Mouse (Mus musculus) lung, postnatal 0 days (tissue): ENCODE data around the gene Gm13889. TPM values are rescaled to one million over a fixed set of nuclear protein-coding genes. Genes with fewer than 3 reads are reported as not detected.

Experiments
- ATAC-seq: fragments of 200-750 bp; cut with Nextera tagmentation; 2 replicates; pipeline ENCODE4 v1.8.0; 2017; ENCODE audit warnings: moderate library complexity
- DNase-seq: peaks from one replicate; pipeline ENCODE4 v3.0.0-alpha.2; 2016; ENCODE audit warnings: low spot score
- H3K27ac ChIP-seq: fragments of 300-500 bp; sonication (generic); 2 replicates; pipeline ENCODE4 v1.5.1; 2014; ENCODE audit warnings: antibody characterized with exemption, mild to moderate bottlenecking, low read length, mixed read lengths
- H3K27me3 ChIP-seq: fragments of 300-500 bp; sonication (generic); replicated peaks from 2 replicates; pipeline ENCODE4 v1.6.1; 2014; ENCODE audit warnings: low read length, mixed read lengths; ENCODE audit not compliant: insufficient read depth
- H3K36me3 ChIP-seq: fragments of 300-500 bp; sonication (generic); 2 replicates; pipeline ENCODE4 v1.6.1; 2014; ENCODE audit warnings: low read length, mixed read lengths; ENCODE audit not compliant: insufficient read depth
- H3K4me1 ChIP-seq: fragments of 300-500 bp; sonication (generic); 2 replicates; pipeline ENCODE4 v1.6.1; 2014; ENCODE audit warnings: antibody characterized with exemption, low read depth, low read length, mixed read lengths; ENCODE audit not compliant: insufficient read depth
- H3K4me2 ChIP-seq: fragments of 300-500 bp; sonication (generic); replicated peaks from 2 replicates; pipeline ENCODE4 v1.6.1; 2014; ENCODE audit warnings: low read depth, mild to moderate bottlenecking, low read length, moderate library complexity, mixed read lengths
- H3K4me3 ChIP-seq: fragments of 300-500 bp; sonication (generic); 2 replicates; pipeline ENCODE4 v1.5.1; 2014; ENCODE audit warnings: low read depth, low read length
- H3K9ac ChIP-seq: fragments of 300-500 bp; sonication (generic); replicated peaks from 2 replicates; pipeline ENCODE4 v1.6.1; 2014; ENCODE audit warnings: low read depth, mild to moderate bottlenecking
- H3K9me3 ChIP-seq: fragments of 300-500 bp; sonication (generic); 2 replicates; pipeline ENCODE4 v1.6.1; 2016; ENCODE audit warnings: low read length, mixed read lengths
- CTCF ChIP-seq: IDR thresholded peaks from 2 replicates; pipeline ENCODE4 v1.5.1; 2016; ENCODE audit warnings: antibody characterized with exemption, mild to moderate bottlenecking
- EP300 ChIP-seq: IDR thresholded peaks from 2 replicates; pipeline ENCODE4 v1.6.1; 2016; ENCODE audit warnings: antibody characterized with exemption, mild to moderate bottlenecking, control low read depth
- WGBS: fragments of 180-500 bp; shearing (Covaris S2); extraction: QIAGEN DNeasy Blood & Tissue Kit; methylation state at CpG from one replicate; pipeline ENCODE4 v1.1.7; 2014; 5-methylcytosine and 5-hydroxymethylcytosine counted together
- polyA plus RNA-seq: library from polyadenylated mRNA; unstranded; fragments of >200 nt; fragmentation: Nextera tagmentation; extraction: Ambion mirVana; gene quantifications from 2 replicates; pipeline ENCODE4 v1.2.1, GENCODE M21; 2015

Gene Gm13889
- polyA plus RNA-seq, 1 experiment from 2014 or later: 64.6 TPM

GRCm38 (mm10) chr2:93954781-93955578 lies 2.0 kb downstream of the Gm13889 start:
- peak overlapping the region; percentile 60 for H3K4me2 ChIP-seq
- WGBS: 2% methylated on average over 31 of the region's 32 CpGs
- H3K9me3 ChIP-seq: no peaks in the 10 kb centered on the region
- H3K27ac ChIP-seq: peak overlapping the region; percentile 52; the same call in 1 of the 2 replicates
- peak overlapping the region; percentile 74 for H3K4me3 ChIP-seq
- ATAC-seq (peak; percentile 8; the same call in 1 of the 2 replicates), DNase-seq (peak; percentile 56)
- H3K36me3 ChIP-seq: no peaks in the 10 kb centered on the region
- H3K4me1 ChIP-seq: peaks cover 4% of the 10 kb centered on the region; the same call in 1 of the 2 replicates
- no peak; the same call in 1 of the 2 replicates for TF ChIP-seq CTCF
- H3K9ac ChIP-seq: peak overlapping the region; percentile 69
- no peaks in the 10 kb centered on the region for H3K27me3 ChIP-seq

- H3K4me1 ChIP-seq: peaks cover 4% of the 10 kb centered on the region; the same call in 1 of the 2 replicates
- H3K4me3 ChIP-seq: 0 out of 2 replicates have a peak overlapping the region, but pooled peaks have one; percentile 10
- H3K36me3 ChIP-seq: no peaks in the 10 kb centered on the region
- TF ChIP-seq EP300 (no peak), CTCF (no peak)
- no peak overlapping the region for H3K9ac ChIP-seq
- H3K27me3 ChIP-seq: no peaks in the 10 kb centered on the region
- ATAC-seq (no peak), DNase-seq (no peak)
- H3K9me3 ChIP-seq: 0 out of 2 replicates have a peak, but pooled peaks cover 3% of the 10 kb centered on the region
- H3K4me2 ChIP-seq: peak overlapping the region; percentile 60
- H3K27ac ChIP-seq: no peak overlapping the region
- WGBS: 70% methylated on average over 9 of the region's 9 CpGs
These were observed 3.3 kb downstream of the Gm13889 start for GRCm38 (mm10) chr2:93953726-93954125.

GRCm38 (mm10) chr2:93946976-93947375 lies 10.0 kb downstream of the Gm13889 start:
- Histone ChIP-seq H3K4me3 (no peak overlapping the region), H3K36me3 (no peaks in the 10 kb centered on the region), H3K27ac (no peak overlapping the region), H3K9ac (no peak overlapping the region), H3K4me1 (0 out of 2 replicates have a peak, but pooled peaks cover 3% of the 10 kb centered on the region), H3K27me3 (no peaks in the 10 kb centered on the region), H3K9me3 (0 out of 2 replicates have a peak, but pooled peaks cover 3% of the 10 kb centered on the region), H3K4me2 (no peak overlapping the region)
- 54% methylated on average over 5 of the region's 5 CpGs for WGBS
- TF ChIP-seq CTCF (0 out of 2 replicates have a peak, but pooled peaks have one; percentile 6), EP300 (no peak)
- DNase-seq (no peak), ATAC-seq (no peak)

DNA sequence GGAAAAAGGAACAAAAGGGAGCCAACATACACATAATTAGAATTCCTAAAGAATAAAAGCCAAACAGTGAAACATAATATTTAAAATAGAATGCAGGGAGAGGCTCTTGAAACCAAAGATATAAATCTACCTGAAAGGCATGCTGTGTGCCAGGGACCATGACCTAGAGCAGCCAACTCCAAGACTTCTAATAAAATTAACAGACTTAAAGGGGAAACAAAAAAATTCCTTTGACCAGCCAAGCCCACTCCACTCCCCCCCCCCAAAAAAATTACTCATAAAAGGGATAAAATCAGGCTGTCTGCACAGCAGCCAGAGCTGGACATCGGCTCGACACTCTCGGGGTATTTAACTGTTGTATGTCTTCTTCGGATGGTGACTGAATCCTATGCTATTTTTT lies 12.1 kb downstream of the Gm13889 start:
- no peaks in the 10 kb centered on the region for H3K27me3 ChIP-seq
- H3K4me2 ChIP-seq: no peak overlapping the region
- WGBS: 87% methylated on average over 4 of the region's 4 CpGs
- ATAC-seq: no peak
- no peak overlapping the region for H3K27ac ChIP-seq
- H3K4me1 ChIP-seq: 0 out of 2 replicates have a peak, but pooled peaks cover 6% of the 10 kb centered on the region
- 0 out of 2 replicates have a peak, but pooled peaks cover 3% of the 10 kb centered on the region for H3K9me3 ChIP-seq
- H3K9ac ChIP-seq: no peak overlapping the region
- TF ChIP-seq EP300: no peak
- no peak overlapping the region for H3K4me3 ChIP-seq
- no peak for DNase-seq
- H3K36me3 ChIP-seq: no peaks in the 10 kb centered on the region

- Histone ChIP-seq H3K9ac (no peak overlapping the region), H3K9me3 (0 out of 2 replicates have a peak, but pooled peaks cover under 1% of the 10 kb centered on the region), H3K4me2 (no peak overlapping the region), H3K27me3 (no peaks in the 10 kb centered on the region), H3K4me3 (no peak overlapping the region), H3K36me3 (no peaks in the 10 kb centered on the region), H3K4me1 (0 out of 2 replicates have a peak, but pooled peaks cover 6% of the 10 kb centered on the region), H3K27ac (no peak overlapping the region)
- TF ChIP-seq EP300 (no peak), CTCF (peak; percentile 33)
- no peak for ATAC-seq
- 93% methylated on average over 2 of the region's 2 CpGs for WGBS
- no peak for DNase-seq
These were observed 12.9 kb downstream of the Gm13889 start for GRCm38 (mm10) chr2:93944099-93944498.

- DNase-seq (peak; percentile 48), ATAC-seq (peak; percentile 74)
- H3K4me3 ChIP-seq: no peak overlapping the region
- no peaks in the 10 kb centered on the region for H3K9me3 ChIP-seq
- 0 out of 2 replicates have a peak, but pooled peaks cover 6% of the 10 kb centered on the region for H3K4me1 ChIP-seq
- H3K27me3 ChIP-seq: no peaks in the 10 kb centered on the region
- no peak overlapping the region for H3K9ac ChIP-seq
- H3K36me3 ChIP-seq: no peaks in the 10 kb centered on the region
- WGBS: 20% methylated on average over 11 of the region's 11 CpGs
- no peak overlapping the region for H3K27ac ChIP-seq
- TF ChIP-seq EP300 (no peak), CTCF (no peak)
- H3K4me2 ChIP-seq: peak overlapping the region; percentile 34; the same call in 1 of the 2 replicates
These were observed 15.3 kb downstream of the Gm13889 start for GRCm38 (mm10) chr2:93941670-93942069.
